Mouse (Mus musculus): ENCODE results near the gene Uap1l1.

Uap1l1 gene

DNA sequence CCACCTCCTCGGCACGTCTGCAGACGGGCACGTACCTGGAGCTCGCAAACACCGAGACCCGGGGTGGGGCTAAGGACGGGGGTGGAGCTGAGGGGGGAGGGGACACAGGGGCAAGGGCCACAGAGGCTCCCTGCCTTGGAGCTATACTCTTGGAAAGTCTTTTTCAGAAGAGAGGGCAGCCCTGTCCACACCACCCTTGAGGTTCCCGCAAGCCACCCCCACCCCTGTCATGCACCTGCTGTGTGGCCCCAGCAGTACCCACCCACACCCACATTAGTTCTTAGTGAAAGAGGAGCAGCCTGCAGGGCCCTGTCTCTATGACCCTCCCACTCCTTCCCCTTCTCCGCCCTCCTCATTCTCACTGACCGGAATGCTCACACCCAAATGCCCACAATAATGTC is 54.0 kb downstream of the Uap1l1 start:
- no peak for DNase-seq

GRCm38 (mm10) chr2:25310969-25311368 is 54.5 kb downstream of the Uap1l1 start:
- DNase-seq = no peak

DNA sequence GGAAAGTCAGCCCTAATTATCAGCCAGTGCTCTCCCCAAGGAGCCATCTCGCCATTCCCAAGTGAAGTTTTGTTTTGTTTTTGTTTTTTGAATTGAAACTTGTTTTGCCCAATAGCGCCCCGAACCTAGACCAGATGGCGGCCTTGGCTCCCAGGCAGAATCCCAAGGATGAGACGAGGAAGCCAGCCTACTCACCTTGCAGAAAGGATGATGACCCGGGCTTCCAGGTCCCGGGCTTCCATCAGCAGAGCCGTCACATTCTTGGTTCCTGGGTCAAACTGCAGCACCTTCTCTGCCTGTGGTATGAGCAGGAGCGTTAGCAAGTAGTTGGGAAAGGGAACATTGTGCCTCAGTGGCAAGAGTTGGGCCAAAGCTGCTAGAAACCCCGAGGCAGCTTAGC is 55.3 kb downstream of the Uap1l1 start:
- DNase-seq = no peak
